Mouse (Mus musculus): ENCODE measurements around the gene Olfr458.

DNA sequence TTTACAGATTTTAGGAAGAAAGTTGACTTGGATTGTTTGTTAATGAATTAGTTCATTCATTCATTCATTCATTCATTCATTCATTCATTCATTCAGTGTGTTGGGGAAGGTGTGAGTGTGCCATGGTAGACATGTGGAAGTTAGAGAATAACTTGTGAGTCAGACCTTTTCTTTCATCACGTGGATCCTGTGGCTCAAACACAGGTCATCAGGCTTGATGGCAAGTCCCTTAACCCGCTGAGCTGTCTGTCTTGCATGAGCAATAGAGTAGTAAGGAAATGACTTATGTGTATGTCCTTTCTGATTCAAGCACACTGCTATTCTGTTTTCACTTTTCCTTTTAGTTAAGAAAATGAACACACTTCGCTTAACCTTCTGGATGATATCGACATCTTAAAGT is 5.5 kb upstream of the Olfr458 start:
- TF ChIP-seq EP300 (IDR thresholded peaks at IDR 0.05; ENCODE audit: low read depth) (no peak), CTCF (IDR thresholded peaks at IDR 0.05; ENCODE audit: low read depth) (no peak)
